Mouse (Mus musculus) forebrain, postnatal 0 days (tissue): ENCODE results near the gene Gpc6. TPM values are rescaled to one million over a fixed set of nuclear protein-coding genes. Genes with fewer than 3 reads are reported as not detected.
A peak's percentile ranks its signal among the peaks of the same experiment; 100 is the strongest.

Source experiments
- ATAC-seq: fragments of 200-750 bp; cut with Nextera tagmentation; 2 replicates; pipeline ENCODE4 v1.8.0; 2017; ENCODE audit warnings: mild to moderate bottlenecking, moderate library complexity
- DNase-seq: peaks from one replicate; pipeline ENCODE4 v3.0.0-alpha.2; 2015
- H3K27ac ChIP-seq: fragments of 300-500 bp; sonication (generic); 2 replicates; pipeline ENCODE4 v1.5.1; 2014; ENCODE audit warnings: low read depth, mild to moderate bottlenecking, antibody characterized with exemption, low read length, moderate library complexity, mixed read lengths
- H3K27me3 ChIP-seq: fragments of 300-500 bp; sonication (generic); 2 replicates; pipeline ENCODE4 v1.6.1; 2014; ENCODE audit warnings: mild to moderate bottlenecking, low read length, mixed read lengths; ENCODE audit not compliant: insufficient read depth
- H3K36me3 ChIP-seq: fragments of 300-500 bp; sonication (generic); 2 replicates; pipeline ENCODE4 v1.6.1; 2014; ENCODE audit warnings: mild to moderate bottlenecking, moderate library complexity; ENCODE audit not compliant: insufficient read depth
- H3K4me1 ChIP-seq: fragments of 300-500 bp; sonication (generic); 2 replicates; pipeline ENCODE4 v1.6.1; 2014; ENCODE audit warnings: antibody characterized with exemption; ENCODE audit not compliant: insufficient read depth
- H3K4me2 ChIP-seq: fragments of 300-500 bp; sonication (generic); 2 replicates; pipeline ENCODE4 v1.6.1; 2014; ENCODE audit warnings: low read depth, mild to moderate bottlenecking, moderate library complexity
- H3K4me3 ChIP-seq: fragments of 300-500 bp; sonication (generic); 2 replicates; pipeline ENCODE4 v1.5.1; 2014; ENCODE audit warnings: low read depth, low read length, mixed read lengths
- H3K9ac ChIP-seq: fragments of 300-500 bp; sonication (generic); 2 replicates; pipeline ENCODE4 v1.6.1; 2014; ENCODE audit warnings: mild to moderate bottlenecking
- H3K9me3 ChIP-seq: fragments of 300-500 bp; sonication (generic); 2 replicates; pipeline ENCODE4 v1.6.1; 2016; ENCODE audit warnings: low read length
- CTCF ChIP-seq: sonication (generic); IDR thresholded peaks from 2 replicates; pipeline ENCODE4 v1.5.1; 2016; ENCODE audit warnings: antibody characterized with exemption, control low read depth, low read depth
- WGBS: fragments of 180-500 bp; shearing (Covaris S2); extraction: QIAGEN DNeasy Blood & Tissue Kit; methylation state at CpG from one replicate; pipeline ENCODE4 v1.1.7; 2014; 5-methylcytosine and 5-hydroxymethylcytosine counted together
- polyA plus RNA-seq: library from polyadenylated mRNA; unstranded; fragments of >200 nt; fragmentation: Nextera tagmentation; extraction: Ambion mirVana; gene quantifications from 2 replicates; pipeline ENCODE4 v1.2.1, GENCODE M21; 2015
- total RNA-seq: library from RNA; depleted of rRNA; stranded (reverse); fragments of >200 nt; gene quantifications from 2 replicates; pipeline ENCODE4 v1.2.3, GENCODE M21; 2014

Gene Gpc6
- total and polyA plus RNA-seq, 2 experiments from 2014 or later = 10.9 to 20.8 TPM

DNA sequence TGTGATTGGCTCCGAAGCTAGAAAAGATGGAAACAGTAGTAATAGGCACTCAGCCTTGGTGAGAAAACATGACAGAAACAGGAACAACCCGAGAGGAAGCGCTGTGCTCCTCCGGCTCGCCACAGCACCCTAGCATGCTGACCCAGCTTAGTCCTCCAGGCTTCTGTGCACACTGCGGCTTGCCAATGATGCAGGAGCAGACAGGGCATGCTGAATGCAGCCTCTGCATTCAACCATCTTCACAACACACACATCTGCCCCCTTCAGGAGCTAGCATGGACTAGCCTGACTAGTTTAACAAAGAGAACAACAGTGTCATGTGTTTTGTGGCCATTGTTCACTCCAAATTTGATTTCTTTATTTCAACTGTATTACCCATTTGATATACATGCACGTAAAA lies 226.5 kb downstream of the Gpc6 start:
- no peaks in the 10 kb centered on the region for H3K9me3 ChIP-seq
- no peak for DNase-seq
- TF ChIP-seq CTCF = no peak
- no peak overlapping the region for H3K4me3 ChIP-seq
- no peak overlapping the region for H3K9ac ChIP-seq
- no peak overlapping the region for H3K27ac ChIP-seq
- no peaks in the 10 kb centered on the region for H3K36me3 ChIP-seq
- WGBS = 94% methylated on average over 7 of the region's 7 CpGs
- H3K27me3 ChIP-seq = no peaks in the 10 kb centered on the region
- H3K4me2 ChIP-seq = no peak overlapping the region
- no peaks in the 10 kb centered on the region for H3K4me1 ChIP-seq
- no peak for ATAC-seq

DNA sequence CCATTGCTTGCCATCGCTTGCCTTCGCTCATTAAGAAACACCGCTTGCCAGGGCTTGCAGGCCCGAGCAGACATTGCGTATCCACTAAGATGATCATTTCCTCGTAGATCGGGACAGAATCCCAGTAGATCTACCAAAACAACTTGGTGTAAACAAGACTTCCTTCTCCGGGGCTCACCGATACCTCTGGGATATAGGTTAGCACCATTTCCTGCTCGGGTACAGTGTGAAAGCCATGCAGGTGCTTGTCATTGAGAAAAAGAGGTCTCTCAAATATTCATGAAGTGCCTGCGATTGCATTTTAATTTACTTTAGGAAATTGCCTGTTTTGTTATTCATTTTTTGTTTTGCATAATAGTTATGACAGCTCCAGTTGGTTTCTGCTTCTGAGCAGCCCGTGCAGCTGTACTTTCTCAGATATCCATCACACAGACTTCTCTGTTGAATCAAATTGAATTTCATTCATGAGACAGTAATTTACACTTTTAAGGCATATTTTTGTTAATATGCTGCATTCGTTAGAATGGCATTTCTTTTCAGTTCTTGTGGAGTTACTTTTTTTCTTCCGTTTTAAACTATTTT lies 230.9 kb downstream of the Gpc6 start:
- no peaks in the 10 kb centered on the region for H3K4me1 ChIP-seq
- no peaks in the 10 kb centered on the region for H3K9me3 ChIP-seq
- DNase-seq (peak; percentile 35), ATAC-seq (peak; percentile 71; the same call in 1 of the 2 replicates)
- no peak overlapping the region for H3K9ac ChIP-seq
- H3K4me3 ChIP-seq = no peak overlapping the region
- H3K27me3 ChIP-seq = no peaks in the 10 kb centered on the region
- H3K36me3 ChIP-seq = no peaks in the 10 kb centered on the region
- WGBS = 59% methylated on average over 14 of the region's 14 CpGs
- peak overlapping the region; percentile 30; the same call in 1 of the 2 replicates for H3K27ac ChIP-seq
- no peak for TF ChIP-seq CTCF
- no peak overlapping the region for H3K4me2 ChIP-seq

GRCm38 (mm10) chr14:117157426-117157825 lies 232.3 kb downstream of the Gpc6 start:
- H3K27me3 ChIP-seq = no peaks in the 10 kb centered on the region
- no peak for ATAC-seq
- no peaks in the 10 kb centered on the region for H3K4me1 ChIP-seq
- no peak for TF ChIP-seq CTCF
- no peak overlapping the region for H3K4me2 ChIP-seq
- H3K4me3 ChIP-seq = no peak overlapping the region
- no peak overlapping the region for H3K9ac ChIP-seq
- WGBS = 93% methylated on average over 3 of the region's 3 CpGs
- no peaks in the 10 kb centered on the region for H3K36me3 ChIP-seq
- H3K9me3 ChIP-seq = no peaks in the 10 kb centered on the region
- H3K27ac ChIP-seq = no peak overlapping the region
- no peak for DNase-seq

GRCm38 (mm10) chr14:117166350-117166749 lies 241.2 kb downstream of the Gpc6 start:
- no peaks in the 10 kb centered on the region for H3K27me3 ChIP-seq
- ATAC-seq (no peak), DNase-seq (no peak)
- H3K9ac ChIP-seq = no peak overlapping the region
- H3K4me2 ChIP-seq = no peak overlapping the region
- no peak overlapping the region for H3K4me3 ChIP-seq
- no peak for TF ChIP-seq CTCF
- no peak overlapping the region for H3K27ac ChIP-seq
- H3K4me1 ChIP-seq = no peaks in the 10 kb centered on the region
- no peaks in the 10 kb centered on the region for H3K9me3 ChIP-seq
- 97% methylated on average over 5 of the region's 5 CpGs for whole genome bisulfite sequencing
- H3K36me3 ChIP-seq = no peaks in the 10 kb centered on the region

- DNase-seq = no peak
- Histone ChIP-seq H3K4me3 (no peak overlapping the region), H3K9me3 (no peaks in the 10 kb centered on the region), H3K4me1 (no peaks in the 10 kb centered on the region), H3K36me3 (no peaks in the 10 kb centered on the region), H3K4me2 (no peak overlapping the region), H3K27ac (no peak overlapping the region), H3K27me3 (no peaks in the 10 kb centered on the region), H3K9ac (no peak overlapping the region)
- no peak for TF ChIP-seq CTCF
- ATAC-seq = no peak
- 96% methylated on average over 2 of the region's 2 CpGs for WGBS
Observed at GRCm38 (mm10) chr14:117193364-117193763, 268.2 kb downstream of the Gpc6 start.

DNA sequence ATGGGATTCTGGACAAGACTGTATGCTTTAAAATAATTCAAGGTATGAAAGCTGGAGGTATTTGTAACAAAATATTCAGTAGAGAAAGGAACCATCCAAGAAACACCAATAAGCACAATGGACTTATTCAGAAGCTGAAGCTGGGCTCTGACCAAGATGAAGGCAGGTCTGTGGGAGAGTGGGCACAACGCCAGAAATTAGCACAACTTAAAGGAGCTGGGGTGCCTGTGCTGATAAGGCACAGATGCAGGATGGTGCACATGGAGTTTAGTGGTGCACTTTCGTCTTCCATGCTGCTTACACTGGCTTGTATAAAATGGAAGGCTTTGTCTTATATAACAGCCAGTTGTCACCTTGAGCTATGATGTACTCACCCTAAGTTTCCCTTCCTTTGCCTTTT lies 276.9 kb downstream of the Gpc6 start:
- H3K36me3 ChIP-seq = no peaks in the 10 kb centered on the region
- no peaks in the 10 kb centered on the region for H3K27me3 ChIP-seq
- WGBS = 52% methylated on average over 2 of the region's 2 CpGs
- no peak for TF ChIP-seq CTCF
- no peak for ATAC-seq
- H3K27ac ChIP-seq = no peak overlapping the region
- no peak overlapping the region for H3K9ac ChIP-seq
- no peak overlapping the region for H3K4me3 ChIP-seq
- no peak overlapping the region for H3K4me2 ChIP-seq
- no peaks in the 10 kb centered on the region for H3K9me3 ChIP-seq
- DNase-seq = no peak
- no peaks in the 10 kb centered on the region for H3K4me1 ChIP-seq

GRCm38 (mm10) chr14:117203960-117204359 lies 278.8 kb downstream of the Gpc6 start:
- H3K9me3 ChIP-seq = no peaks in the 10 kb centered on the region
- DNase-seq (no peak), ATAC-seq (no peak)
- no peak for TF ChIP-seq CTCF
- H3K4me2 ChIP-seq = no peak overlapping the region
- H3K4me3 ChIP-seq = no peak overlapping the region
- 90% methylated on average over 3 of the region's 3 CpGs for WGBS
- H3K36me3 ChIP-seq = no peaks in the 10 kb centered on the region
- H3K27me3 ChIP-seq = no peaks in the 10 kb centered on the region
- H3K9ac ChIP-seq = no peak overlapping the region
- no peak overlapping the region for H3K27ac ChIP-seq
- H3K4me1 ChIP-seq = no peaks in the 10 kb centered on the region
